Mouse (Mus musculus) frontal cortex, adult 2 months (tissue): ENCODE results near the gene Gm5741. TPM values are rescaled to one million over a fixed set of nuclear protein-coding genes. Genes with fewer than 3 reads are reported as not detected.
A peak's percentile ranks its signal among the peaks of the same experiment; 100 is the strongest.
"Not testable (repeated sequence)": the region's sequence is repeated elsewhere in the genome, so short reads cannot be mapped to it uniquely, and the experiment has no call there.

Source experiments
- DNase-seq, 2 experiments: peaks; one replicate each; pipeline ENCODE4 v3.0.0; 2022; ENCODE audit warnings: low spot score in 1 of 2; ENCODE audit errors: extremely low spot score in 1 of 2
- polyA plus RNA-seq: library from polyadenylated mRNA; depleted of rRNA; stranded (reverse); fragments of >200 nt; gene quantifications from 2 replicates; pipeline ENCODE4 v1.2.3, GENCODE M21; 2012; rRNA removed

The Gm5741 gene
- polyA plus RNA-seq: 0.74 TPM in 1 of 2 replicates, not detected in the other

DNA sequence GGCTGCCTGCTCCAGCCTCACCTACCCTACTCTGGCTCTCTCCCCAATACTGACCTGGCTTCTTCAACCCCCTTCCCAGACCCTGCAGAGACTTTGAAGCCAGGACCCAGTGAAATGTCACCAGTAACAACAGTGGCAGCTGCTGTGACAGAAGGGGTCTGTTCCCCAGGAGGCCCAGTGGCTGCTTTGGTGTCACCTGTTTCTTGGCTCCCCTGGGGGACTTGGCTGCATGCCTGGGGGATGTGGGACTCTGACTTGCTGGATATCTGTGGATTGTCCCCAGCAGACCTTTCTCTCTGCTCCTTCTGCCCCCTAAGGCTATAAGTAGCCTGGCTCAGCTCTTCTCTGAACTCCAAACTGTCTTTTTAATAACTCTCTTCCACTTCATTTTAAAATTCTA, at the start of gene Gm5741:
Gene Gm5741, minus strand, starts transcription at position 1 of the 400 bp plus-strand sequence.
- no peak for DNase-seq

DNA sequence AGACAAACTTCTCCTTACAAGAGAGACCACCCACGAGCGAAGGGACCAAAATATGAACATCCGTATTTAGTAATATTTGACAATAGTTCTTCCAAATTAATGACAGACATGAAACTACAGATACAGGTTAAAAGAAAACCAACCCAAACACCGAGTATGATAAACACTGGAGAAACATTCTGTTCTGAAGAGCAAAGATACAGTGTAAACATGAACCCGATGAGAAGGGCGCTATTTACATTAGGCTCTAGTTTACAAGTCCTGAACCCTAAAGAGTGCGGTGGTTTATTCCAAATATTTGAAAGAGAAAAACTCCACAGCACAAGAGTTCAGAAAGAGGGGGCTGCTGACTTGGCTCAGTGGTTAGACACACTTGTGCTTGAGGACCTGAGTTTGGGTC, 49.2 kb upstream of the Gm5741 start:
- no peak for DNase-seq

DNA sequence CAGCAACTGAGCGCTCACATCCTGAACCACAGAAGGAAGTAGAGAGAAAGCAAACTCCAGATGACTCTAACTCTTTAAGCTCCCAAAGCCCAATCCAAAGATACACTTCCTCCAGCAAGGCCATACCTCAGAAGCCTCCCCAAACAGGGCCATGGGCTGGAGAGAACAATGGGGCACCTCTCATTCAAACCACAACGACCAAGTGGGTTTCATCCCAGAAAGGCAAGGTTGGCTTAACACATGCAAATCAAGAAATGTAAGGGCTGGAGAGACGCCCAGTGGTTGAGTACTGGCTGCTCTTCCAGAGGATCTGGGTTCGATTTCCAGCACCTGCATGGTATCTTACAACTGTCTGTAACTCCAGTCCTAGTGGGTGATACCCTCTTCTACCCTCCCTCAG, 47.7 kb upstream of the Gm5741 start:
- no peak for DNase-seq

DNA sequence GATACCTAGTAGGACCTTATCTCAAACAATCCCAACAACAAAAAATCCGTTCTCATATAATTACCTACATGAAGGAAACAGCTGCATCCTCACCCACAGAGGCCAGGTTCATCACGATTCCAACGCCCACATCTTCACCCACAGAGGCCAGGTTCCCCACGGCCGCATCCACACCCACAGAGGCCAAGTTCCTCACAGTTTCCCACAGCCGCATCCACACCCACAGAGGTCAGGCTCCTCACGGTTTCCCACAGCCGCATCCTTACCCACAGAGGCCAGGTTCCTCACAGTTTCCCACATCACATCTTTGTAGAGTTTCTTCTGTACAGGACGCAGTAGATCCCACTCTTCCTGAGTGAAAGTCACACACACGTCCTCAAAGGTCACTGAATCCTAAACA, 45.5 kb upstream of the Gm5741 start:
- no peak for DNase-seq

DNA sequence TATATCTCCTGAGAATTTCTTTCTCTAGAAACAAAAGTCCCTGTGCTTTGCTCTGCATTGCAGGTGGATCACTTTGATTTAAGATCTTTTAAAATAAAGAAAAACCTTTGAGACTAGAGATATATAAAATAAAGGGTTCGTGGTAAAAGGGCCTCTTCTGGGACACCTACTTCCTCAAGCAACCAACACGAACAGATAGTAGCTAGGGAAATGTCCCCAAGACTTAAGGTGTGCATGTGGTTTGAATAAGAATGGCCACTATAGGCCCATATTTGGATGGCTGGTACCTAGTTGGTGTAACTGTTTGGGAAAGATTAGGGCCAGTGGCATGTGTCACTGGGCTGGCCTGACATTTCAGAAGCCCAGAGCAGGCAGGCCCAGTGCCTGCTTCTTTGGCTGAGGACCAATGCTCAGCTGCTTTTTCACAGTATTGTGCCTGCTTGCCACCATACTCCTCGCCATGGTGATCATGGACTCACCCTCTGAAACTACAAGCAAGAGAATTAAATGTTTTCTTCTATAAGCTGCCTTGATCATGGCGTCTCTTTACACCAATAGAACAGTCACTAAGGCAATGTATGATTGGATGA, 32.4 kb upstream of the Gm5741 start:
- no peak for DNase-seq

DNA sequence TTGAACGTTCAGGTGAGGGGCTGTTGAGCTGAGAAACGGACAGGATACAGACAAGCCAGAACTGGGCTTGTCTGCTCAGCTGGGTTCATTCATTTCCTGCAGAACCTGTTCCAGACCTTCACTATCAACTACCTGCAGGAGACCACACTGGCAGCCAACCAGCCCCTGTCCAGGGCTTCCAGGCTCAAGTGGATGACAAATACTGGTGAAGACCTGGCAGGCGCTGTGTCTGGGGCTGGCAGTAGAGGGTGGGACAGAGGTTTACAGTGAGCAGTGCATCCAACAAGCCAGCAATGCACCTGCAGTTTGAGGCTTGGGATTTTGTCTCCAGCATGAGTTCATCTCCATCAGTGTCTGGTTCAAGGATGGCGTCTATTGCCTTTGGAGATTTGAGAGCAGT, 29.1 kb upstream of the Gm5741 start:
- DNase-seq: no peak

DNA sequence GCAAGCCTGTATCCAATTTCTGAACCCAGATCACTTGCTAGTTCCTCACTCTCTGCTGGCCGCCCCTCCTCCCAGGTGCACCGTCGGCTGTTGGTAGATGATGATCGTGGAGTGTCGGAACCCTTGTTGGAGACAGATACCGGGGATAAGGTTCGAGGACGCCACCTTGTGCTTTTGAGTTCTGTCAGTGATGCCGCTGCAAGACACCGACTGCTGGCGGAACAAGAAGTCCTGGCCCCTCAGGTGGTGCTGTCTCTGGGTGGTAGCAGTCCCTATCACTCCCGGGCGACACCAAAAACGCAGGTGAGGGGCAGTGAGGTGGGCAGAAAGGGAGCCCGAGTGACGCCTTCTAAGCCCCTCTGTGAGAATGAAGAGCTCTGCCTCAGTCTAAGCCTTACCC, 28.4 kb upstream of the Gm5741 start:
- DNase-seq: no peak

DNA sequence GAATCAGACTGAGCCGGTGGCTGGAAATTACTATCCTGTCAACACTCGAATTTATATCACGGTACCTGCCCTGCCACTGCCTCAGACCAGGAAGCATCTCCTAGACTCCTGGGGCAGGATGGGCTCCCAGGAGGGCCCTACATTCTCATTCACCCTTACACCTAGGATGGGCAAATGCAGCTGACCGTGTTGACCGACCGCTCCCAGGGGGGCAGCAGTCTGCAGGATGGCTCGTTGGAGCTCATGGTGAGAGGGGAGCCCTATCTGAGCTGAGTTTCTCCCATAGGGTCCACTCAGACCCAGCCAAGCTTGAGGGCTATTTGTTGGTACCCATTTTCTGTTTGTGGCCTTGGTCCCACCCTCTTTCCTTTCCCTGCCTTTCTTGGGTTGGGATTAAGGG, 27.8 kb upstream of the Gm5741 start:
- no peak for DNase-seq

DNA sequence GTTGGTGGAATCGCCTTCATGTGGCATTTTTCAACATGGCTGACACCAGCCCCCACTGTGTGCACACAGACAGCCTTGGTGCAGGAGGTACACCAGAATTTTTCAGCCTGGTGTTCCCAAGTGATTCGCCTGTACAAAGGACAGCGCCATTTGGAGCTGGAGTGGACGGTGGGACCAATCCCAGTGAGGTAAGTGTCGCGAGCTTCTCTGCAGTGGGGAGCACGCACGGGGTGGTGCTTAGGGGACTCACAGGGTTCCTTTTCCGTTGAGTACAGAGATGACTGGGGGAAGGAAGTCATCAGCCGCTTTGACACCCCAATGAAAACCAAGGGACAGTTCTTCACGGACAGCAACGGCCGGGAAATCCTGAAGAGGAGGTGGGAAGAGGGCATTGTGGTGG, 27.3 kb upstream of the Gm5741 start:
- DNase-seq: no peak

DNA sequence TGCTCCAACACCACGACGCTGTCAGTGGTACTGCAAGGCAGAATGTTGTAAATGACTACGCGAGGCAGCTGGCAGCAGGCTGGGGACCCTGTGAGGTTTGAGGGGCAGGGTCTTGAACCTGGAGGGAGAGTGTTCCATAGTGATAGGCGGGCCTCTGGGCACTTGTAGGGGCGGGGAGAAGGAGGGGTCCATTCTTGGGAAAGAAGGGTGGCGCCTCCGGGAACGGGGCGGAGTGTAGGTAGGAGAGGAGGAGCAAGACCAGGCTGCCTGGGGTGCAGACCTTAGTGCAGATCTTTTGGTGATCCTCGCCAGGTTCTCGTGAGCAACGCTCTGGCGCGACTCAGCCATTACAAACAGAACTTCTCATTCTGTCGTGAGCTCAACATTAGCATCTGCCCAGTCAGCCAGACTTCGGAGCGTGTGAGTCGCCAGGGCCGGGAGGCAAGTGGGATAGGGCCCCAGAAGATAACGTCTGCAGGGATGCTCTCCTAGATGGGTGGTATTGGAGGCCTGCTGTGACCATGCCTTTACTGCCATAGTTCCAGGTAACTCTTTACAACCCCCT, 23.8 kb upstream of the Gm5741 start:
- no peak for DNase-seq

DNA sequence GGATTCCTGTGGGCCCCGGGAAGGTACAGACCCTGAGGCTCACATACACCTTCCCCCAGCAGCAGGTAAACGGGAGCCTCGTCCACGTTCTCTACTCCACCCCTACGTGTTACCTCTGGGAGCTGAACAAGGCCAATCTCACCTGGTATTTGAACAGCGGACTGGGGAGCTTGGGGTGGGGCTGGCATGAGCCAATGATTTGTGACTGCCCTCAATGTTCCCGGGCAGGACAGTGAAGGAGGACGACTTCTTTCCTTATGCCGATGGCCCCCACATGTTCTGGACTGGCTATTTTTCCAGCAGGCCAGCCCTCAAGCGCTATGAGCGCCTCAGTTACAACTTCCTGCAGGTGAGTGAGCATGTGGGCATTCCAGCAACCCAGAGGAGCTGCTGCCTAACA, 23.1 kb upstream of the Gm5741 start:
- DNase-seq: no peak

DNA sequence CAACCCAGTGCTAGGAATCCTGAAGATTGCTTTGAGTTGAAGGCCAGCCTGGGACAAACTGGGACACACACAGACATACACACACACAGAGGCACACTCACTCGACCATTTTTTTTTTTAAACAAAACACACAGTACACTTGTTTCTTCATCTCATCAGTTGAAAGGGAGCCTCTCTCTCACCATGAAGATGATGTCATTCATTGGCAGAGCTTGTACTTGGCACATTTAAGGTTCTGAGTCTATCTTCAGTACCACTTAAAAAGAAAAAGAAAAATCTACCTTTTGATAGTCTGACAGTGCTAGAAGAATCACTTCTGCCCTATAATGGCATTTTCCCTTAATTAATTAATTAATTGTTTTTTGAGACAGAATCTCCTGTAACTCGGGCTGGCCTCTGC, 21.0 kb upstream of the Gm5741 start:
- DNase-seq: no peak

DNA sequence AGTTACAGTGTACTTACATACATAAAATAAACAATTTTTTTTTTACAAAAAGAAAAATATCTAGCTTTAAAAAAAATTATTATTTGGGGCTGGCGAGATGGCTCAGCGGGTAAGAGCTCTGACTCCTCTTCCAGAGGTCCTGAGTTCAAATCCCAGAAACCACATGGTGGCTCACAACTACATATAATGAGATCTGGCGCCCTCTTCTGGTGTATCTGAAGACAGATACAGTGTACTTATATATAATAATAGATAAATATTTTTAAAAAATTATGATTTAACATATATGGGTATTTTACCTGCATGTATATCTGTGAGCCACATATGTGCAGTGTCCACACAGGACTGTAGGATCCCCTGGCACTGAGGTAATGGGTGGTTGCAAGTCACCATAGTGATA, 18.5 kb upstream of the Gm5741 start:
- DNase-seq: no peak

DNA sequence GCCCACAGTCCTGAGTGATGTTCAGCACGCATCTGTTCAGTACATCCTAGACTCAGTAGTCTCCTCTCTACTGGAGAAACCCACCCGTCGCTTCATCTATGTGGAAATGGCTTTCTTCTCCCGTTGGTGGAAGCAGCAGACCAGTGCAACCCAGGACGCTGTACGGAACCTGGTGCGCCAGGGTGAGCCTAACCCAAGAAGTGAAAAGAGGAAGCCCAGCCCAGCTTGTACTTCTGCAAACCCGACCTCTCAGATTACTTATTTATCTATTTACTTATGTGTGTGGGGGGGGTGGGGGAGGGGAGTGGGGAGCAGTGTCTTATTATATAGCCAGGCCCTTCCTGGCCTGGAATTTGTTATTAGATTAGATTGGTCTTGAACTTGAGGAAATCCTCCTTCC, 16.9 kb upstream of the Gm5741 start:
- no peak for DNase-seq

DNA sequence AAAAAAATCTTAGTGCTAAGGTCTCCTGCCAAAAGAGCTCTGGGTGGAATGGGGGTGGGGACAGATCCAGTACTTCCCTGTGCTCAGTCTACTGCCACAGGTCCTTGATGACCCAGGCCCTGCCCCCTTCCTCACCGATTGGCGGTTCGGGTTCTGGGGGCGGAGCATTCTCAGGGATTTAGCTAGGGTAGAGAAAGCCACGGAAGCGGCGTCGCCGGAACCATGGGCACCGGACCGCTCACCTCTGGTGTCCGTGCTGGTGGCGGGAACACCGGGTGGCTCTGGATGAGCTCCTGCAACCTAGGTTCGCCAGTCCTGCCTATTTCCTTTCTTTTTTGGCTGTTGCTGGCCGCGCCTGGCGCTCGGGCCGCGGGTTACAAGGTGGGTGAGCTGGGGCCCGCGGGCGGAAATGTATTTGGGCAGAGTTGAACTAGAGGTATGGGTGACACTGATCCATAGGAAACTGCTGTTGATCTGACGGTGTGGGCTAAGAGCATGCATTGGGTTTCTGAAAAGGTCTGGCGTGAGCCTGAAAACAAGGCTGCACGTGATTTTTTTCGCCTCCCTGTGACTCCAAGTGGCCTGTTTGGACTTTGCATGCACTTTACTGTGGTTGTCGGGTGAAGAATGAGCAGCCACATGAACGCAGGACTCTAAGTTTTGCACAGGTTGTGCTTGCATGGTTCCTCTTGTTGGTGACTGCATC, 15.5 kb upstream of the Gm5741 start, which contains the start of gene Man2b1:
Gene Man2b1, plus strand, starts transcription at position 163 of the 706 bp plus-strand sequence.
- DNase-seq: peak; percentile 88 to 93

DNA sequence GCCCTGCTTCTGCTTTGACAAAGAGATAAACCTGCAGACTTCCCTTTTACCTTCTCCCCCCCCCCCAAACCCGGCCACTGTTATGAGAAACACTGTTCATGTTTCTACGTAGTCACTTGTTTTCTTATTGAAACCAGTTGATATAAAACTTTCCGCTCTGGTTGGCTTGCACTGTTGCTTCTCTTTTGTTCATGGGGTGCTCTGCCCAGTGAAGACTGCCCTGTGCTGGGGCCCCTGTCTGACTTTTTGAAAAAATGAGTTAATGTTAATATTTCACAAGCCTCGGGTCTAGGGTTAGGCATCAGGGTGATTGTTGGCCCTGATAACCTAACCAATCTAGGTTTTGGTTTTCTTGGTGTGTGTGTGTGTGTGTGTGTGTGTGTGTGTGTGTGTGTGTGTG, 14.4 kb upstream of the Gm5741 start:
- not testable (repeated sequence) for DNase-seq

DNA sequence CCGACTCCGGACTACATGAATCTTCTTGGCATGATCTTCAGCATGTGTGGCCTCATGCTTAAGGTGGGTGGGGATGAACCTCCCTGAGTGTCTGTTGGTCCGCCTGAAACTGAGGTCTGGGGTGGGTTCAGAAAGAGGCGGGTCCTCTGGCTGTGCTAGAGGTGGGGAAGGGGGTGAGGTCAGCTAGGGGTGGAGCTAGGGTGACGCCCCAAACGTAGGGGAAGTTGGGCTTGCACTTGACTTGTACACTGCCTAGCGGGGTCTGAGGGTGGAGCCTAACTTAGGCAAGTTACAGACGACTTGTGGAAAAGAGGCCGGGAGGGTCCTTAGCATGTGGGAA, 13.4 kb upstream of the Gm5741 start, which contains the start of gene Wdr83:
Gene Wdr83, minus strand, starts transcription at position 91 of the 340 bp plus-strand sequence.
- no peak for DNase-seq

DNA sequence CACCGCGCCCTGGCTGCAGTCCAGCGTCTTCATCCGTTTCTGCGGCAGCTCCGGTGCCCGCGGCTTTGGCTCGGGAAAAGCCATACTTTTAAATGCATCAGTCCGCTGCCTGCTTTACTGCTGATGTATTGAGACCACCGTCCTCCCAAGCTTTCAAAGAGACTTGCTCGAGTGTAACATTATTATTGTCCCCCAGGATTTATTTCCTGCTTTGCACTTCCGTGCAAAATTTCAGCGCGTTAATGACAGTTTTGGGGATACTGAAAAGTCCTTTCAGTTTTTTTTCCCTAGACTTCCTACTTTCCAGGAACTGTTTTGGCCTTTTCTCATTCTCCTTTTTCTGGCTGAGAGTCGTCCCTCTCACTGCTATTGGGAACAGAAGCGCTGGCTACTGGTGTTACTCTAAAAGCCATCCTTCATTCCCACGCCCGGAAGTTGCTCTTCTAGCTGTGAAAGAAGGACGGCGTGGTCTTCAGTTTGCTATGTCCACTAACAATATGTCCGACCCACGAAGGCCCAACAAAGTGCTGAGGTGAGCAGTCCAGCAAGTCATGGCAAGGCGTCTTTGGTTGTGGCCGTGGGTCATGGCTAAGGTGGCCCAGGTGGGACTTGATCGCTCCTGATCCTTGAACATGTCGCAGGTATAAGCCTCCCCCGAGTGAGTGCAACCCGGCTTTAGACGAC, 12.9 kb upstream of the Gm5741 start, which contains the start of gene Wdr83os:
Gene Wdr83os, plus strand, starts transcription at position 209 of the 684 bp plus-strand sequence.
- DNase-seq: peak in 1 of 2 experiments; percentile 71

DNA sequence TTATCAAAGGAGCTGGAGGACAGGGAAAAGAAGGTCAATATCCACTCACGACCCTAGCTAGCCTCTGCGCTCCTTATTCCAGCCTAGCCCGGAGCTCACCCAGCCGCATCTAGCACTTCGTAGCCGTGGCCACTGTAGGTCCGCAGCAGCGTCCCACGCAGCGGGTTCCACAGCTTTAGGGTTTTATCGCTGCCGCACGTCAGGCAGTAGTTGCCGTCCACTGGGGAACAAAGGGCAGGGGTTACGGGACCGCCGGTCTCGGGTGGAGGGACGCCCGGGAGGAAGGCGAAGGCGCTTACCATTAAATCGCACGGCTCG, 12.4 kb upstream of the Gm5741 start:
- no peak for DNase-seq

DNA sequence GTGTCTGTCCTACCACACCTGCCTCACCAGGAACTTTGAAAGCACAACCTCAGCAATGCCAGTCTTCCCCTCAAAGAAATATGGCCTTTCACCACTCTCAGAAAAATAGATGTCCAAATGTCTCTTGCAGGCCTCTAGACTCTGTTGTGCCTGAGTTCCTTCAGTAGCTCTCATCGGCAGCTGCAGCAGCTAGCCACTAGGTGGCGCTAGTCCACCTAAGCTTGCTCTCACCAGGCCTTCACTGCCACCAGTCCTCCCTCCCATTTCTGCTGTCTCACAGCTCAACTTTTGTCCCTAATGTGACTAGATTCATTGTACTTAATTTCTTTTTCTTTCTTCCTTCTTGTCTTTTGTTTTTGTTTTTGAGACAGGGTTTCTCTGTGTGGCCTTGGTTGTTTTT, 9.2 kb upstream of the Gm5741 start:
- DNase-seq: peak; percentile 75 to 88

DNA sequence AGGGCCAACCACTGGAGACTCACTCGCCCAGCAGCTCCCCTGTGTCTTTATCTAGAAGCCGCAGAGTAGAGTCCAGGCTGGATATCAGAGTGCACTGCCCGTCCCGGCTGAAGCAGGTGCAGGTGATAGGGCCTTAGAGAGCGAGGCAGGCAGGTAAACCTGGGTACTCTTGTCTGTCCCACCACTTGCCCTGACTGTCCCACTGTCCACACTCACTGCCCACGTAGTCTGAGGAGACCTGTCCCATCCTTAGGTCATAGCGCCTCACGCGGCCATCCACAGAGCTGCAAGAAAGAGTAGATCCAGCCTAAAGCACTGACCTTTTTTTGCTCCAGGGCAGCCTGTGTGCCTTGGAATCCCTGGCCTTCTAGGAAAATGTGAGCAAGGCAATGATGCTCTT, 8.2 kb upstream of the Gm5741 start:
- no peak for DNase-seq

DNA sequence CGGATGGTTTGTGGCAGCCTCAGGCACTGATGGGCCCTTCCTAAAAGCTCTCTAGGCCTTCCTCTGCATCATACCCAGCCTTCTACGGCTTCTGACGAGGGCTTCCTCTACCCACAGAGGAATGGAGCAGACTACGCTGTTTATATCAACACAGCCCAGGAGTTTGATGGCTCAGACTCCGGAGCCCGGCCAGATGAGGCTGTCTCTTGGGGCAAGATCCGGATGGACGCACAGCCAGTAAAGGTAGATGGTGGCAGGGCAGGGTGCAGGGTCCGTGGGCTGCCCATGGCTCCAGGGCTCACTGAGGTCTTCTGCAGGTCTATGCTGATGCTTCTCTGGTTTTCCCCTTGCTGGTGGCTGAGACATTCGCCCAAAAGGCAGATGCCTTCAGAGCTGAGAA, 6.8 kb upstream of the Gm5741 start:
- DNase-seq: no peak
